Mouse (Mus musculus) mouse embryonic stem cell (cell line): ENCODE data around the gene Mmaa.

Experiments used
- in situ Hi-C, 2 experiments: fragments of 300-500 bp; cut with MboI; formaldehyde crosslinking; loops; 1 replicate in 1 of 2; 3 replicates in 1 of 2; pipeline ENCODE4 v1.14.3; 2019 to 2020; ENCODE audit warnings: low sequenced_read_pairs in 2 of 2, low pct_unique_long_range_greater_than_20kb in 1 of 2, mixed read lengths in 1 of 2; ENCODE audit not compliant: unreplicated experiment in 1 of 2

Gene Mmaa

GRCm38 (mm10) chr8:79229266-79229888 lies 65.4 kb downstream of the Mmaa start:
- in situ Hi-C loops: no loop called here

GRCm38 (mm10) chr8:79227916-79228315 lies 66.8 kb downstream of the Mmaa start:
- in situ Hi-C loops: no loop called here

- in situ Hi-C loops: no loop called here
Observed at GRCm38 (mm10) chr8:79227194-79227593, 67.5 kb downstream of the Mmaa start.

GRCm38 (mm10) chr8:79226046-79226445 lies 68.7 kb downstream of the Mmaa start:
- in situ Hi-C loops: no loop called here

- in situ Hi-C loops: no loop called here
Observed at GRCm38 (mm10) chr8:79225586-79225985, 69.2 kb downstream of the Mmaa start.

- in situ Hi-C loops: no loop called here
Observed at GRCm38 (mm10) chr8:79224363-79224762, 70.4 kb downstream of the Mmaa start.

GRCm38 (mm10) chr8:79222752-79223141 lies 72.0 kb downstream of the Mmaa start:
- in situ Hi-C loops: no loop called here

- in situ Hi-C loops: no loop called here
Observed at GRCm38 (mm10) chr8:79222106-79222751, 72.5 kb downstream of the Mmaa start.
